Mouse (Mus musculus) intestine, embryonic 15.5 days (tissue): Measurements from ENCODE around the gene Lmbrd2. TPM values are rescaled to one million over a fixed set of nuclear protein-coding genes. Genes with fewer than 3 reads are reported as not detected.
"Not testable (repeated sequence)": the region's sequence is repeated elsewhere in the genome, so short reads cannot be mapped to it uniquely, and the experiment has no call there.

ENCODE experiments used
- ATAC-seq: fragments of 200-750 bp; cut with Nextera tagmentation; 2 replicates; pipeline ENCODE4 v1.8.0; 2017; ENCODE audit warnings: moderate TSS enrichment, moderate library complexity
- H3K27ac ChIP-seq: fragments of 300-500 bp; sonication (generic); 2 replicates; pipeline ENCODE4 v1.5.1; 2015; ENCODE audit warnings: mild to moderate bottlenecking, inconsistent platforms
- H3K27me3 ChIP-seq: fragments of 300-500 bp; sonication (generic); replicated peaks from 2 replicates; pipeline ENCODE4 v1.6.1; 2015; ENCODE audit warnings: inconsistent platforms
- H3K36me3 ChIP-seq: fragments of 300-500 bp; sonication (generic); 2 replicates; pipeline ENCODE4 v1.6.1; 2015; ENCODE audit warnings: inconsistent platforms
- H3K4me1 ChIP-seq: fragments of 300-500 bp; sonication (generic); replicated peaks from 2 replicates; pipeline ENCODE4 v1.6.1; 2015; ENCODE audit warnings: inconsistent platforms
- H3K4me2 ChIP-seq: fragments of 300-500 bp; sonication (generic); replicated peaks from 2 replicates; pipeline ENCODE4 v1.6.1; 2015; ENCODE audit warnings: mild to moderate bottlenecking, inconsistent platforms
- H3K4me3 ChIP-seq: fragments of 300-500 bp; sonication (generic); replicated peaks from 2 replicates; pipeline ENCODE4 v1.5.1; 2015; ENCODE audit warnings: inconsistent platforms
- H3K9ac ChIP-seq: fragments of 300-500 bp; sonication (generic); 2 replicates; pipeline ENCODE4 v1.6.1; 2015; ENCODE audit warnings: inconsistent platforms
- H3K9me3 ChIP-seq: fragments of 300-500 bp; sonication (generic); 2 replicates; pipeline ENCODE4 v1.6.1; 2016; ENCODE audit warnings: inconsistent platforms
- WGBS: fragments of 180-500 bp; shearing (Covaris S2); methylation state at CpG from one replicate; pipeline ENCODE4 v1.1.7; 2015; 5-methylcytosine and 5-hydroxymethylcytosine counted together
- polyA plus RNA-seq: library from polyadenylated mRNA; unstranded; fragments of >200 nt; fragmentation: Nextera tagmentation; extraction: Ambion mirVana; gene quantifications from 2 replicates; pipeline ENCODE4 v1.2.1, GENCODE M21; 2015

Lmbrd2 gene
- polyA plus RNA-seq, 1 experiment from 2014 or later = 3.4 TPM

GRCm38 (mm10) chr15:9140684-9141171 is 378 bp downstream of the Lmbrd2 start:
- peak; percentile 89 for ATAC-seq
- Histone ChIP-seq H3K27ac (peak overlapping the region; percentile 80), H3K9ac (peak overlapping the region; percentile 88), H3K9me3 (no peaks in the 10 kb centered on the region), H3K4me1 (peaks cover 7% of the 10 kb centered on the region), H3K4me3 (peak overlapping the region; percentile 89), H3K36me3 (peaks cover 16% of the 10 kb centered on the region), H3K4me2 (peak overlapping the region; percentile 66), H3K27me3 (no peaks in the 10 kb centered on the region)
- WGBS = under 1% methylated on average over 37 of the region's 37 CpGs

GRCm38 (mm10) chr15:9155325-9155724 is 15.0 kb downstream of the Lmbrd2 start, which contains the start of gene Skp2:
Gene Skp2 (minus strand): TSS chr15:9155425.
- no peaks in the 10 kb centered on the region for H3K4me1 ChIP-seq
- no peaks in the 10 kb centered on the region for H3K9me3 ChIP-seq
- no peak within 1 kb of the TSS for H3K4me2 ChIP-seq
- no peaks in the 10 kb centered on the region for H3K27me3 ChIP-seq
- H3K4me3 ChIP-seq = no peak within 1 kb of the TSS
- H3K9ac ChIP-seq = no peak within 1 kb of the TSS
- ATAC-seq = no peak
- H3K27ac ChIP-seq = no peak within 1 kb of the TSS
- peaks cover 4% of the 10 kb centered on the region; the same call in 1 of the 2 replicates for H3K36me3 ChIP-seq

- Histone ChIP-seq H3K4me3 (no peak overlapping the region), H3K36me3 (no peaks in the 10 kb centered on the region), H3K9me3 (no peaks in the 10 kb centered on the region), H3K4me1 (no peaks in the 10 kb centered on the region), H3K27ac (no peak overlapping the region), H3K9ac (no peak overlapping the region), H3K27me3 (no peaks in the 10 kb centered on the region), H3K4me2 (no peak overlapping the region)
- WGBS = 87% methylated on average over 4 of the region's 4 CpGs
- ATAC-seq = no peak
Measured at GRCm38 (mm10) chr15:9162557-9163070, 22.3 kb downstream of the Lmbrd2 start.

GRCm38 (mm10) chr15:9164125-9164524 is 23.8 kb downstream of the Lmbrd2 start:
- no peak overlapping the region for H3K27ac ChIP-seq
- H3K4me1 ChIP-seq = no peaks in the 10 kb centered on the region
- no peak overlapping the region for H3K9ac ChIP-seq
- ATAC-seq = no peak
- WGBS = 62% methylated on average over 6 of the region's 6 CpGs
- H3K4me2 ChIP-seq = no peak overlapping the region
- no peak overlapping the region for H3K4me3 ChIP-seq
- 0 out of 2 replicates have a peak, but pooled peaks cover 6% of the 10 kb centered on the region for H3K36me3 ChIP-seq
- H3K27me3 ChIP-seq = no peaks in the 10 kb centered on the region
- no peaks in the 10 kb centered on the region for H3K9me3 ChIP-seq

GRCm38 (mm10) chr15:9177038-9177437 is 36.7 kb downstream of the Lmbrd2 start:
- WGBS = 94% methylated on average over 3 of the region's 3 CpGs
- H3K4me3 ChIP-seq = no peak overlapping the region
- no peaks in the 10 kb centered on the region for H3K4me1 ChIP-seq
- H3K27me3 ChIP-seq = no peaks in the 10 kb centered on the region
- H3K4me2 ChIP-seq = no peak overlapping the region
- H3K9ac ChIP-seq = no peak overlapping the region
- no peaks in the 10 kb centered on the region for H3K36me3 ChIP-seq
- H3K27ac ChIP-seq = no peak overlapping the region
- no peak for ATAC-seq
- no peaks in the 10 kb centered on the region for H3K9me3 ChIP-seq

GRCm38 (mm10) chr15:9183995-9184394 is 43.6 kb downstream of the Lmbrd2 start:
- no peak overlapping the region for H3K9ac ChIP-seq
- no peaks in the 10 kb centered on the region for H3K27me3 ChIP-seq
- no peaks in the 10 kb centered on the region for H3K9me3 ChIP-seq
- no peak overlapping the region for H3K4me3 ChIP-seq
- no peak overlapping the region for H3K27ac ChIP-seq
- no peak overlapping the region for H3K4me2 ChIP-seq
- 93% methylated on average over 5 of the region's 5 CpGs for WGBS
- no peaks in the 10 kb centered on the region for H3K36me3 ChIP-seq
- H3K4me1 ChIP-seq = no peaks in the 10 kb centered on the region
- no peak for ATAC-seq

- no peak for ATAC-seq
- H3K36me3 ChIP-seq = no peaks in the 10 kb centered on the region
- WGBS = 85% methylated on average over 2 of the region's 2 CpGs
Measured at GRCm38 (mm10) chr15:9189796-9190195, 49.4 kb downstream of the Lmbrd2 start.

GRCm38 (mm10) chr15:9192685-9193084 is 52.3 kb downstream of the Lmbrd2 start:
- not testable (repeated sequence) for H3K4me2 ChIP-seq, H3K9ac ChIP-seq, ATAC-seq, H3K9me3 ChIP-seq, H3K27me3 ChIP-seq, H3K27ac ChIP-seq, H3K4me3 ChIP-seq, H3K36me3 ChIP-seq, H3K4me1 ChIP-seq

More at GRCm38 (mm10) chr15:9189796-9190195, 49.4 kb downstream of the Lmbrd2 start:
- no peaks in the 10 kb centered on the region for H3K4me1 ChIP-seq
- no peaks in the 10 kb centered on the region for H3K9me3 ChIP-seq
- H3K27ac ChIP-seq = no peak overlapping the region
- no peak overlapping the region for H3K9ac ChIP-seq
- H3K27me3 ChIP-seq = no peaks in the 10 kb centered on the region
- no peak overlapping the region for H3K4me3 ChIP-seq
- no peak overlapping the region for H3K4me2 ChIP-seq

GRCm38 (mm10) chr15:9198421-9198820 is 58.1 kb downstream of the Lmbrd2 start:
- H3K9me3 ChIP-seq = no peaks in the 10 kb centered on the region
- no peak overlapping the region for H3K9ac ChIP-seq
- 63% methylated on average over 6 of the region's 6 CpGs for WGBS
- H3K36me3 ChIP-seq = no peaks in the 10 kb centered on the region
- no peak overlapping the region for H3K4me3 ChIP-seq
- no peak overlapping the region for H3K27ac ChIP-seq
- no peak overlapping the region for H3K4me2 ChIP-seq
- no peak for ATAC-seq
- H3K27me3 ChIP-seq = no peaks in the 10 kb centered on the region
- H3K4me1 ChIP-seq = no peaks in the 10 kb centered on the region

GRCm38 (mm10) chr15:9211891-9212290 is 71.5 kb downstream of the Lmbrd2 start:
- H3K4me3 ChIP-seq = no peak overlapping the region
- no peaks in the 10 kb centered on the region for H3K9me3 ChIP-seq
- H3K4me2 ChIP-seq = no peak overlapping the region
- no peak overlapping the region for H3K9ac ChIP-seq
- no peaks in the 10 kb centered on the region for H3K4me1 ChIP-seq
- ATAC-seq = no peak
- no peaks in the 10 kb centered on the region for H3K27me3 ChIP-seq
- H3K27ac ChIP-seq = no peak overlapping the region
- H3K36me3 ChIP-seq = no peaks in the 10 kb centered on the region

- H3K27ac ChIP-seq, ATAC-seq, H3K4me2 ChIP-seq, H3K9me3 ChIP-seq, H3K9ac ChIP-seq, H3K36me3 ChIP-seq, H3K4me3 ChIP-seq, H3K4me1 ChIP-seq, H3K27me3 ChIP-seq: not testable (repeated sequence)
- WGBS = 57% methylated on average over 3 of the region's 3 CpGs
Measured at GRCm38 (mm10) chr15:9213026-9213425, 72.7 kb downstream of the Lmbrd2 start.

- not testable (repeated sequence) for H3K4me2 ChIP-seq, H3K9me3 ChIP-seq, H3K36me3 ChIP-seq, H3K4me3 ChIP-seq, ATAC-seq, H3K27ac ChIP-seq, H3K9ac ChIP-seq, H3K4me1 ChIP-seq, H3K27me3 ChIP-seq
- 89% methylated on average over 7 of the region's 7 CpGs for WGBS
Measured at GRCm38 (mm10) chr15:9213431-9213830, 73.1 kb downstream of the Lmbrd2 start.

GRCm38 (mm10) chr15:9216446-9216845 is 76.1 kb downstream of the Lmbrd2 start:
- H3K27me3 ChIP-seq = no peaks in the 10 kb centered on the region
- no peaks in the 10 kb centered on the region for H3K36me3 ChIP-seq
- WGBS = 90% methylated on average over 5 of the region's 5 CpGs
- H3K27ac ChIP-seq = no peak overlapping the region
- no peaks in the 10 kb centered on the region for H3K9me3 ChIP-seq
- H3K4me1 ChIP-seq = no peaks in the 10 kb centered on the region
- H3K4me3 ChIP-seq = no peak overlapping the region
- H3K9ac ChIP-seq = no peak overlapping the region
- H3K4me2 ChIP-seq = no peak overlapping the region
- no peak for ATAC-seq
